Mouse (Mus musculus) heart, postnatal 0 days (tissue): ENCODE measurements around the gene Ugt1a8. TPM values are rescaled to one million over a fixed set of nuclear protein-coding genes. Genes with fewer than 3 reads are reported as not detected.

Experiments
- ATAC-seq: fragments of 200-750 bp; cut with Nextera tagmentation; 2 replicates; pipeline ENCODE4 v1.8.0; 2017; ENCODE audit warnings: low read depth, moderate number of reproducible peaks, moderate library complexity; ENCODE audit not compliant: insufficient read depth
- DNase-seq: peaks from one replicate; pipeline ENCODE4 v3.0.0-alpha.2; 2016; ENCODE audit warnings: low spot score
- H3K27ac ChIP-seq: fragments of 300-500 bp; sonication (generic); 2 replicates; pipeline ENCODE4 v1.5.1; 2014; ENCODE audit warnings: low read depth, mild to moderate bottlenecking
- H3K27me3 ChIP-seq: fragments of 300-500 bp; sonication (generic); 2 replicates; pipeline ENCODE4 v1.6.1; 2014; ENCODE audit warnings: low read length, mixed read lengths; ENCODE audit not compliant: control insufficient read depth, insufficient read depth
- H3K36me3 ChIP-seq: fragments of 300-500 bp; sonication (generic); replicated peaks from 2 replicates; pipeline ENCODE4 v1.6.1; 2014; ENCODE audit warnings: low read length, mixed read lengths; ENCODE audit not compliant: control insufficient read depth, insufficient read depth
- H3K4me1 ChIP-seq: fragments of 300-500 bp; sonication (generic); 2 replicates; pipeline ENCODE4 v1.6.1; 2014; ENCODE audit warnings: antibody characterized with exemption; ENCODE audit not compliant: control insufficient read depth, insufficient read depth
- H3K4me2 ChIP-seq: fragments of 300-500 bp; sonication (generic); 2 replicates; pipeline ENCODE4 v1.6.1; 2014; ENCODE audit warnings: low read depth, mild to moderate bottlenecking, low read length, moderate library complexity
- H3K4me3 ChIP-seq: fragments of 300-500 bp; sonication (generic); 2 replicates; pipeline ENCODE4 v1.5.1; 2014; ENCODE audit warnings: low read depth, low read length
- H3K9ac ChIP-seq: fragments of 300-500 bp; sonication (generic); replicated peaks from 2 replicates; pipeline ENCODE4 v1.6.1; 2014; ENCODE audit warnings: low read depth, low read length, mixed read lengths
- H3K9me3 ChIP-seq: fragments of 300-500 bp; sonication (generic); replicated peaks from 2 replicates; pipeline ENCODE4 v1.6.1; 2016; ENCODE audit warnings: low read length; ENCODE audit not compliant: control insufficient read depth
- CTCF ChIP-seq: IDR thresholded peaks from 2 replicates; pipeline ENCODE4 v1.5.1; 2016; ENCODE audit warnings: antibody characterized with exemption, control low read depth, low read depth
- EP300 ChIP-seq: IDR thresholded peaks from 2 replicates; pipeline ENCODE4 v1.6.1; 2016; ENCODE audit warnings: antibody characterized with exemption, low read depth
- WGBS: fragments of 180-500 bp; shearing (Covaris S2); extraction: QIAGEN DNeasy Blood & Tissue Kit; methylation state at CpG from one replicate; pipeline ENCODE4 v1.1.7; 2014; 5-methylcytosine and 5-hydroxymethylcytosine counted together
- polyA plus RNA-seq: library from polyadenylated mRNA; unstranded; fragments of >200 nt; fragmentation: Nextera tagmentation; extraction: Ambion mirVana; gene quantifications from 2 replicates; pipeline ENCODE4 v1.2.1, GENCODE M21; 2015
- total RNA-seq: library from RNA; depleted of rRNA; stranded (reverse); fragments of >200 nt; gene quantifications from 2 replicates; pipeline ENCODE4 v1.2.3, GENCODE M21; 2014; ENCODE audit warnings: low replicate concordance

The Ugt1a8 gene
- total and polyA plus RNA-seq, 2 experiments from 2014 or later, result not detected

DNA sequence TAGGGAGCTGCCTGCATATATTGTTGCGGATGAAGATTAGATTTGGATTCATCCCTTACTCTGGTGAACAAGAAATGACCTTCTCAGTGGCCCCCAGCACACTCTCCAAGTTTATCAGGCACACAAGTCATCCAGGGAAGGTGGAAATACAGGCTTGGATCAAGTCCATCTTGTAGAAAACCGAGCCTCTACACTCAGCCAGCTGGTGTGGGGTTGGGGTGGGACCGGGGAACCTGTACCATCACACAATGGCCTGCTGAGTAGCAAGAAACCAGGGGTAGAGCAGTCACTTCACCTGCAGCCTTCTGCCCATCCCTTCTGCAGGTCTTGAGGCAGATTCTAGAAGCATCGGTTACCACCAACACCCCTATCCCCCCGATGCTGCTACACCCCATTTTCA, 147.0 kb downstream of the Ugt1a8 start:
- H3K4me2 ChIP-seq, result no peak overlapping the region
- no peaks in the 10 kb centered on the region for H3K36me3 ChIP-seq
- no peak overlapping the region for H3K9ac ChIP-seq
- TF ChIP-seq EP300 (no peak), CTCF (no peak)
- no peak for DNase-seq
- H3K9me3 ChIP-seq, result peaks cover 95% of the 10 kb centered on the region
- H3K27ac ChIP-seq, result no peak overlapping the region
- ATAC-seq, result no peak
- H3K27me3 ChIP-seq, result no peaks in the 10 kb centered on the region
- H3K4me3 ChIP-seq, result no peak overlapping the region
- no peaks in the 10 kb centered on the region for H3K4me1 ChIP-seq
- WGBS, result 38% methylated on average over 5 of the region's 5 CpGs

DNA sequence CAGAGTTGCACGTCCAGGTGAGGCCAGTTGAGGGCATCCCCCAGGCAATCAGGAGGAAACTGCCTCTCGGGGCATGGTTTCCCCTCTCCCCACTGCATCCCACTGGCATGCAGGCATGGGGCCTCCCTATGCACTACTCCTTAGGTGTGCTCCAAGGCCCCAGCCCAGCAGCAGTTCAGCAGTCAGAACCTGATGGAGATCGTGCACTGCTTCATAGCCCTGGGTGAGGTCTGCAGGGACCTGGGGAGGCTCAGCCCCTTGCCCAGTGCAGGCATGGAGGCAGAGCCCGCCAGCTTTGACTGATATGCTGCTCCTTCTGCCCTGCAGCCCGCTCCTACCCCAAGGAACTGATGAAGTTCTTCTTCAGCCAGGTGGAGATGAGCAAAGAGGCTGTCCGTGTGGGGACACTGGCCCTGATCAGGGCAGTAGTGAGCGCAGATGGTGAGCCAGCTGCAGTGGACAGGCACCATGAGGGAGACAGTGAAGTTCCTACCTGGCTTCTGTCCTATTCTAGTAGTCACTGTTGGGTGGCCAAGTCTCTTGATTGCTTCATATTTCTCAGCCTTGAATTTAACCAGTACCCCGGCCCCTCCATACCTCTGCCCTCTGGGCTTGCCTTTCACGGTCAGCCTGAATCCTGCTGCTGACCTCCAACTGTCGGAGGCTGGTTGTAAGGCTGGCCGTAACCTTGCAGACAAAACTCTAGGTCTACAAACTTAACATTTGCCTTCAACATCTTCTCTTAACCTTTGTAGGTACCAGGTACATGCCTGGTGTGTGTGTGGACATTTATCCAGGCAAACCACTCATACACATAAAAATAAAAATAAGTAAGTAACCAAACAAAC, 147.7 kb downstream of the Ugt1a8 start:
- H3K4me2 ChIP-seq, result no peak overlapping the region
- no peaks in the 10 kb centered on the region for H3K27me3 ChIP-seq
- H3K4me1 ChIP-seq, result no peaks in the 10 kb centered on the region
- no peak for ATAC-seq
- peaks cover 95% of the 10 kb centered on the region for H3K9me3 ChIP-seq
- H3K9ac ChIP-seq, result no peak overlapping the region
- WGBS, result 55% methylated on average over 11 of the region's 11 CpGs
- no peak overlapping the region for H3K27ac ChIP-seq
- DNase-seq, result no peak
- TF ChIP-seq EP300, result no peak
- no peak for TF ChIP-seq CTCF
- H3K4me3 ChIP-seq, result no peak overlapping the region
- H3K36me3 ChIP-seq, result no peaks in the 10 kb centered on the region

GRCm38 (mm10) chr1:88235894-88236415, 148.3 kb downstream of the Ugt1a8 start:
- no peak for TF ChIP-seq CTCF
- no peak for TF ChIP-seq EP300
- Histone ChIP-seq H3K4me2 (no peak overlapping the region), H3K4me3 (no peak overlapping the region), H3K9ac (no peak overlapping the region), H3K27me3 (no peaks in the 10 kb centered on the region), H3K4me1 (no peaks in the 10 kb centered on the region), H3K9me3 (peaks cover 95% of the 10 kb centered on the region), H3K36me3 (no peaks in the 10 kb centered on the region), H3K27ac (no peak overlapping the region)
- ATAC-seq (no peak), DNase-seq (no peak)
- WGBS, result 43% methylated on average over 4 of the region's 4 CpGs

GRCm38 (mm10) chr1:88237311-88237710, 149.7 kb downstream of the Ugt1a8 start:
- DNase-seq, result no peak
- no peak overlapping the region for H3K4me3 ChIP-seq
- H3K9me3 ChIP-seq, result peaks cover 93% of the 10 kb centered on the region

DNA sequence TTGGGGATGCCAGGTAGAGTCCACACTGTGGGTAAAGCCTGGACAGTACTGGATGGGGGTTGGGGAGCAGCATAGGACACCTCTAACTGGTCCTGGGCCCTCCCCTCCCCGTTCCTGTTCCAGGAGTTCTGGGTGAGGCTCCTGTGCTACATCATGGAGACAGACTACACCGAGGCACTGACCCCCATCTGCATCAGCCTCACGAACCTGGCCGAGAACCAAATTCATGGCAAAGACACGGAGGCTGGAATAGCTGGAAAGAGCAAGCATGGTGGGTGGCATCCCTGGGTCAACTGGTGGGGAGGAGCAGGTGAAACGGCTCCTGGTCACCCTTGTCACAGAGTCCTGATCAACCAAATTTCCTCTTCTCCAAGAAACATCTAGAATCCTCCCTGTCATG, 151.2 kb downstream of the Ugt1a8 start:
- H3K4me3 ChIP-seq, result no peak overlapping the region
- DNase-seq (no peak), ATAC-seq (no peak)
- H3K4me2 ChIP-seq, result no peak overlapping the region
- no peaks in the 10 kb centered on the region for H3K4me1 ChIP-seq
- no peaks in the 10 kb centered on the region for H3K36me3 ChIP-seq
- H3K27ac ChIP-seq, result no peak overlapping the region
- H3K9me3 ChIP-seq, result peaks cover 90% of the 10 kb centered on the region
- TF ChIP-seq EP300, result no peak
- no peak for TF ChIP-seq CTCF
- no peaks in the 10 kb centered on the region for H3K27me3 ChIP-seq
- WGBS, result 64% methylated on average over 6 of the region's 6 CpGs
- no peak overlapping the region for H3K9ac ChIP-seq

More at GRCm38 (mm10) chr1:88237311-88237710, 149.7 kb downstream of the Ugt1a8 start:
- H3K4me2 ChIP-seq, result no peak overlapping the region
- H3K27me3 ChIP-seq, result no peaks in the 10 kb centered on the region
- no peak for TF ChIP-seq EP300
- no peak for TF ChIP-seq CTCF
- H3K4me1 ChIP-seq, result no peaks in the 10 kb centered on the region
- ATAC-seq, result no peak
- H3K9ac ChIP-seq, result no peak overlapping the region
- 66% methylated on average over 5 of the region's 5 CpGs for WGBS
- no peak overlapping the region for H3K27ac ChIP-seq
- no peaks in the 10 kb centered on the region for H3K36me3 ChIP-seq
